Mouse (Mus musculus) olfactory bulb, adult 2 months (tissue): ENCODE measurements around the gene Mc1r. TPM values are rescaled to one million over a fixed set of nuclear protein-coding genes. Genes with fewer than 3 reads are reported as not detected.
"Not testable (repeated sequence)": the region's sequence is repeated elsewhere in the genome, so short reads cannot be mapped to it uniquely, and the experiment has no call there.

ENCODE experiments used
- H3K27ac ChIP-seq: fragments of 200-500 bp; 2 replicates; pipeline ENCODE4 v1.5.1; 2012; ENCODE audit warnings: low read depth, low read length; ENCODE audit not compliant: insufficient read depth
- H3K4me1 ChIP-seq: fragments of 200-500 bp; 2 replicates; pipeline ENCODE4 v1.6.1; 2012; ENCODE audit warnings: low read length; ENCODE audit not compliant: control insufficient read depth, insufficient read depth
- H3K4me3 ChIP-seq: fragments of 200-500 bp; 2 replicates; pipeline ENCODE4 v1.5.1; 2012; ENCODE audit warnings: mild to moderate bottlenecking, low read depth, low read length, moderate library complexity; ENCODE audit not compliant: insufficient read depth
- CTCF ChIP-seq: fragments of 200-500 bp; IDR thresholded peaks from 2 replicates; pipeline ENCODE4 v1.5.1; 2012; ENCODE audit warnings: low read depth, mild to moderate bottlenecking, low read length, moderate library complexity; ENCODE audit not compliant: insufficient read depth
- POLR2A ChIP-seq: fragments of 200-500 bp; IDR thresholded peaks from 2 replicates; pipeline ENCODE4 v1.6.1; 2012; ENCODE audit warnings: mild to moderate bottlenecking, low read depth, low read length, moderate library complexity; ENCODE audit not compliant: insufficient read depth
- WGBS: fragments of 180-500 bp; shearing (Covaris S2); methylation state at CpG from one replicate; pipeline ENCODE4 v1.1.7; 2018; 5-methylcytosine and 5-hydroxymethylcytosine counted together
- polyA plus RNA-seq: library from polyadenylated mRNA; stranded (reverse); fragments of >200 nt; gene quantifications from 2 replicates; pipeline ENCODE4 v1.2.4, GENCODE M21; 2012; ENCODE audit warnings: low replicate concordance; ENCODE audit not compliant: missing spikeins, insufficient read depth, insufficient read length

Mc1r gene
- polyA plus RNA-seq, 1 experiment: not detected

DNA sequence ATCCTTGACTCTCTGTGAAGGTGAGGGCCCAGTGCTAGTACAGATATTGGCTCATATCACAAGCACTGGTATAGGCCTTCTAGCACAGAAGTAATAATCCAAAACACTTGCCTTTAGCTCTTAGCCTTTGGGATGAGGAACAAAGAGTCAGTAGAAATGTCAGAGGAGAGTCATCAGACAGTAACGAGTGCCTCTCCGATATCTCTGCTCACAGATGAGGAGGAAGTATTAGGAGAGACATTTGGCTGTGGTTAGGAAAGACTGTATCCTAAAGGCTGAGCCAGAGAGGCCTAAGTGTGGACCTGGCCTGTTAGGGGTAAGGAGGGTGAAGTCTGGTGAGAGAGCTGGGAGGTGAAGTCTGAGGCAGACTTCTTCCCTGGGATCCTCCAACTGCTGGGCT lies 34.9 kb downstream of the Mc1r start:
- TF ChIP-seq POLR2A: no peak
- TF ChIP-seq CTCF: no peak
- no peak overlapping the region for H3K4me3 ChIP-seq
- WGBS: 90% methylated on average over 2 of the region's 2 CpGs
- no peak overlapping the region for H3K27ac ChIP-seq
- peaks cover 14% of the 10 kb centered on the region for H3K4me1 ChIP-seq

- WGBS: 89% methylated on average over 5 of the region's 5 CpGs
- TF ChIP-seq POLR2A: no peak
- no peak for TF ChIP-seq CTCF
- 0 out of 2 replicates have a peak overlapping the region, but pooled peaks have one; percentile 58 for H3K4me3 ChIP-seq
- H3K27ac ChIP-seq: no peak overlapping the region
- H3K4me1 ChIP-seq: peaks cover 14% of the 10 kb centered on the region
Measured at GRCm38 (mm10) chr8:123442351-123442750, 35.4 kb downstream of the Mc1r start.

DNA sequence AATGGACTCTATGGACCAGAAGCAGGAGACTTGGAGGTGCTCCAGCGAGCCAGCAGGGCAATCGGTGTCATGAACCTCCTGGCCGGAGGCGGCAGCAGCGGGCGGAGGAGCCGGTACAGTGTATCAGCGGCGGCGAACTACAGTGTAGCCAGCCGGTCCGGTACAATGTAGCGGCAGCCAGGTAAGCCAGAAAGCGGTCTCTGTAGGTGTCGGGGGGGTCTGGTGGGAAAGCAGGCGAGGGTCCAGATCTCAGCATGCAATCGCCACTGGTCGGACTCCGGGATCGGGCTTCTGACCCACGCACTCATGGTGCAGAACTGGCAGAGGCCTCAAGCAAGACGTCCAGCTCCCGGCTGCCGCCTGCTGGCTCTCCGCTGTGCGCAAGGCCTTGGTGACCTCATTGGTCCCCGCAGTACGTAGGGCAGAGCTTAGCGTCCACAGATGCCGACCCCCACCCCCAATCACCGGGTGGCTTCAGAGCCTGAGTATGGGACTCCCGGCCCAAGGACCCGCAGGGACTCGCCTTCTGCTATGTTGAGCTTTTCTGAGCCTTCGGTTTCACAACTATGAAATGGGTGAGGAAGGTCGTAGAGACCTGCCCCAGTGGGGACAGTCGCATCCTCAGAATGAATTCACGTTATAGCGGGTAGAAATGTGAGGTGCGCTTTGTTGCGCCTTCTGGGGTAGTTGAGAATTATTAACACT lies 36.1 kb downstream of the Mc1r start:
- Histone ChIP-seq H3K4me3 (peak overlapping the region; percentile 58), H3K27ac (peak overlapping the region; percentile 42; the same call in 1 of the 2 replicates), H3K4me1 (peaks cover 14% of the 10 kb centered on the region)
- under 1% methylated on average over 41 of the region's 41 CpGs for WGBS
- TF ChIP-seq POLR2A (peak; percentile 61), CTCF (peak; percentile 86)

- Histone ChIP-seq H3K4me3 (peak overlapping the region; percentile 58), H3K4me1 (peaks cover 14% of the 10 kb centered on the region), H3K27ac (peak overlapping the region; percentile 42; the same call in 1 of the 2 replicates)
- 6% methylated on average over 4 of the region's 4 CpGs for WGBS
- TF ChIP-seq CTCF (no peak), POLR2A (no peak)
Measured at GRCm38 (mm10) chr8:123443576-123443921, 36.6 kb downstream of the Mc1r start.

DNA sequence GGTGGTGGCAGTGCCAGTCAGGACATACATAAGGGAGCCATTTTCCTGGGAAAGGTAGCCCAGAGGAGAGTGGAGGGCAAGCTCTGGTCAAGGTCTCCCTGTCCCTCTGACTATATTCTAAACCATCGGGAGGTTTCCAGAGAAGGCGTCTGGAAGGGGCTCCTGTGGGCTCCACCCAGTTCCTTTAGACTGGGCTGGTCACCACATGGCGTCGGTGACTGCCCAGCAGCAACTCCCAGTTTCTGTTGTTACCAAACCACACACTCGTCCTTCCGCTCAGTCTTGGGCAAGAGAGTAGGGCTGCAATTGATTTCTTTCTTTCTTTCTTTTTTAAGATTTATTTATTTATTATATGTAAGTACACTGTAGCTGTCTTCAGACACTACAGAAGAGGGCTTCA lies 37.2 kb downstream of the Mc1r start:
- Histone ChIP-seq H3K4me3 (no peak overlapping the region), H3K4me1 (peaks cover 14% of the 10 kb centered on the region), H3K27ac (no peak overlapping the region)
- 87% methylated on average over 6 of the region's 6 CpGs for WGBS
- TF ChIP-seq CTCF (no peak), POLR2A (no peak)

GRCm38 (mm10) chr8:123445981-123446380 lies 39.1 kb downstream of the Mc1r start:
- no peak overlapping the region for H3K27ac ChIP-seq
- no peak overlapping the region for H3K4me3 ChIP-seq
- H3K4me1 ChIP-seq: peaks cover 14% of the 10 kb centered on the region
- TF ChIP-seq POLR2A: no peak
- TF ChIP-seq CTCF: no peak
- WGBS: 88% methylated on average over 10 of the region's 10 CpGs

DNA sequence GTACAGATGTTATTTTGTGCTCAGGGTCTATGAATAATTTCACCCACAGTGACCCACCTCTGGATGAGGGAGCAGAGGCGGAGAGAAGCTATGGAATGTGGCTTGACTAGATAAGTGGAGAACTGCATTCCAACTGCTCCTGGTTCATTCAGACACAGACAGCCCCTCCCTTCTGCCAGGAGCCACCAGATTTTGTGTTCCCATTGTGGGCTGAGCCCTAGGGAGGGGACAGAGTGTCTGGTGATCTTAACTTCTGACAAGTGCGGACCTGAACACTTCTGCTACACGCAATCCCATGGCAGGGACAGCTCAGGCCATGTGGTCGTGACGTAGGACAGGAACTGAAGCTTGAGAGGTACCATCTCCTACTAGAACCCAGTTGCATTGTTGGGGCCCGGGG lies 39.9 kb downstream of the Mc1r start:
- H3K4me1 ChIP-seq: peaks cover 14% of the 10 kb centered on the region
- WGBS: 92% methylated on average over 6 of the region's 6 CpGs
- TF ChIP-seq POLR2A (no peak), CTCF (no peak)
- H3K4me3 ChIP-seq: no peak overlapping the region
- H3K27ac ChIP-seq: no peak overlapping the region

GRCm38 (mm10) chr8:123450783-123451182 lies 43.9 kb downstream of the Mc1r start:
- H3K4me1 ChIP-seq: peaks cover 5% of the 10 kb centered on the region; the same call in 1 of the 2 replicates
- TF ChIP-seq CTCF: no peak
- no peak for TF ChIP-seq POLR2A
- no peak overlapping the region for H3K4me3 ChIP-seq
- no peak overlapping the region for H3K27ac ChIP-seq
- WGBS: 87% methylated on average over 5 of the region's 5 CpGs

DNA sequence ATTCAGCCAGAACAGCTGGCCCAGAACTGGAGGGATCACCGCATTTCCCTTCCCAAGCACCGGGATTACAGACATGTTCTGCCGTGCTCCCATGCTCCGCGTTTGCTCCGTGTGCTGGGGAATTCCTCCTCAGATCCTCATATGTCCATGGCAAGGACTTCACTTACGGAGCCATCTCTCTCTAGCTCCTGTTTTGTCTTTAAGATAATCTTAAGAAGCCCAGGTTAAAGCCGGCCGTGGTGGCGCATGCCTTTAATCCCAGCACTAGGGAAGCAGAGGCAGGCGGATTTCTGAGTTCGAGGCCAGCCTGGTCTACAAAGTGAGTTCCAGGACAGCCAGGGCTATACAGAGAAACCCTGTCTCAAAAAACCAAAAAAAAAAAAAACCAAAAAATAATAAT lies 44.8 kb downstream of the Mc1r start:
- H3K27ac ChIP-seq, H3K4me1 ChIP-seq, H3K4me3 ChIP-seq: not testable (repeated sequence)
- WGBS: 96% methylated on average over 12 of the region's 12 CpGs

GRCm38 (mm10) chr8:123452149-123452548 lies 45.2 kb downstream of the Mc1r start:
- H3K4me3 ChIP-seq: no peak overlapping the region
- TF ChIP-seq CTCF (no peak), POLR2A (no peak)
- H3K4me1 ChIP-seq: no peaks in the 10 kb centered on the region
- no peak overlapping the region for H3K27ac ChIP-seq
- WGBS: 63% methylated on average over 4 of the region's 4 CpGs
